Mouse (Mus musculus): Measurements from ENCODE around the gene Megf9.

Gene Megf9

GRCm38 (mm10) chr4:70534891-70535269, at the start of gene Megf9:
Gene Megf9 (minus strand): TSS chr4:70534995.
- DNase-seq (ENCODE audit: low read depth, low spot score), result peak; percentile 97

- DNase-seq (ENCODE audit: low read depth, low spot score), result no peak
These were observed 44.9 kb upstream of the Megf9 start for GRCm38 (mm10) chr4:70579654-70580053.

DNA sequence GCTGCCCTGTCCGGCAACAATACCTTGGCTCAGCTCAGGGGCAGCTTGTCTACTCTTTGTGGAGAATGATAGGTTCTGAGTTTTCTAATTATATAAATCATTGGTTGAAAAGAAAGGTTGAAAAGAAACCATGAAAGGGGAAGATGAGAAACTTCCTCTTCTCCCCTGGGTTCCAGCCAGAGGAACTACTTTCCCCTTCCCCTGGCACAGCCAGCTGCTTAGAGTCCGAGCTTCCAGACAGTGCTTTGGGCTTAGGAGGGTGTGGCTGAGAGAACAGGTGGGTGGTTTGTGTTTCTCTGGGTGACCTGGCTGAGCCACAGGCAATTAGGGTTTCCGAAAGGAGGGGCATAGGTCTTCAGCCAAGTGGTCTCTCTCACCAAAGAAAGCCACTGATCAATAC, 43.5 kb upstream of the Megf9 start:
- DNase-seq (ENCODE audit: low read depth, low spot score), result no peak

DNA sequence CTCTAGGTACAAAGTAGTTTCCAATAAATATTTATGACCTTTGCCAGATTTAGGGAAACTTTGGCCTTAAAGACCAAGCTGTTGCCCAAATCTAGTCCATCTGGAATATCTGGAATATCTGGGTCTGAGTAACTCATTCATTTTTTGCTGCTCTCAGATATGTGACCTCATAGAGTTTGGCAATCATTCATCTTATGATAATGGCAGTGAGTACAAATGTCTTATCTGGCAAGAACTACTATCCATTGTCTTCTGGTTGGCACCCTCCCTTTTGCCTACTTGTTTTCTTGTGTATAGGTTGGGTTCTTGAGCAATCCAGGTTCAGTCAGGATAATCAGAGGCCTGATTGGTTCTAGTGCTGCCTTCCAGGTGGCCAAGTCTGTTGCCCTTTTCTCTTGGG, 41.3 kb upstream of the Megf9 start:
- no peak for DNase-seq (ENCODE audit: low read depth, low spot score)

DNA sequence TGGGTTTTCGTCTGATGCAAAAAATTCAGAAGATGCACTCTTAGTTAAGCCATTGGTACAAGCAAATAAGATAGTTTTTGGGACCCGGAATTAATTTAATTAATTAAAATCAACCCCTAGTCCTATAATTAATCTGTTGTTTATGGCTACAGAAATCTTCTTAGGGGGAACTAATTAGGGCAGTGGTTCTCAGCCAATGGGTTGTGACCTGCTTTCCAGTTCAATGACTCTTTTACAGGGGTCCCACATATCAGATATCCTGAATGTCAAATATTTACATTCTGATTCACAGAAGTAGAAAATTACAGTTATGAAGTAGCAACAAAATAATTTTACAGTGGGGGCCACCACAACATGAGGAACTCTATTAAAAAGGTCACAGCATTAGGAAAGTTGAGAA, 39.1 kb upstream of the Megf9 start:
- DNase-seq (ENCODE audit: low read depth, low spot score), result no peak

DNA sequence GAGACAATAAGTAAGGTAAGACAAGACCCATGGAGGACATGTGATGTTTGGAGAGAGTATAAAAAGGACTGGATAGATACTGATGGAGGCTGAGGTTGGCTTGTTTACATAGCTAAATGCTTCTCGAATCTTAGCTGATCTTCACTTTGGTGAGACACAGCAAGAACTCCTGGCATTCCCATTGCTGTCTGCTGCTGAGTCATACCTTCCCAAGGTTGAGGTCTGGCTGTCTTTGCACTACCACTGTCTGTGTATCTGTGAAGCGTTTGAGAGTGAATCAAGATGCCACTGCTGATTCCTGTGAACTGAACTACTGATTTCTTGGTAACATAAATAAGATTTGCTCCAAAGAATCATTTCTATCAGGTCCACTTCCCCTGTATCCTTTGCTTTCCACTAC, 19.1 kb upstream of the Megf9 start:
- DNase-seq (ENCODE audit: low read depth, low spot score), result no peak

DNA sequence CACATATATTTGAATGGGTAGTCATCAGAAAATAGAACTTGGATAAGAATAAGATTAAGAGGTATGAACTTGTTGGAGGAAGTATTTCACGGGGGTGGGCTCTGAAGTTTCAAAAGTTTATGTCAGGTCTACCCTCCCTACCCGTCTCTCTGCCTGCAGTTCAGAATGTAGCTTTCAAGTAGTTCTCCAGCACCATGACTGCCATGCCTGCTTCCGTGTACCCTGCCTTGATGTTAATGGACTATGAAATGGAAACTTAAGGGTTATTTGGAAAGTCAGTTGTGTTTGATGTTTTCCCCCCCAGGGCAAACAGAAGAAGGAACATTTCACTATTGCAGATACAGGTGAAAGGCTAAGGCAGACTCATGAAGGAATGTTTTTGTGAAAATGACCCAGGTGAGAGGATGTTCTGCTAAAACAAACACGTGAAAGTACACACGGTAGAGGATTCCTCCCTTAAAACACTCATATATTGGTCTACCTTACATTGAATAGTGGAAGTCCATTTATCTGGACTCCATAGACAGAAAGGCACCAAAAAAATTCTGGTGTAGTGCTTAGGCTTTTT, 18.5 kb upstream of the Megf9 start:
- no peak for DNase-seq (ENCODE audit: low read depth, low spot score)

- no peak for DNase-seq (ENCODE audit: low read depth, low spot score)
These were observed 17.3 kb upstream of the Megf9 start for GRCm38 (mm10) chr4:70552120-70552519.

- DNase-seq (ENCODE audit: low read depth, low spot score), result no peak
These were observed 12.8 kb upstream of the Megf9 start for GRCm38 (mm10) chr4:70547411-70548148.

GRCm38 (mm10) chr4:70545869-70546542, 11.2 kb upstream of the Megf9 start:
- no peak for DNase-seq (ENCODE audit: low read depth, low spot score)

- no peak for DNase-seq (ENCODE audit: low read depth, low spot score)
These were observed 9.6 kb upstream of the Megf9 start for GRCm38 (mm10) chr4:70544390-70544789.

GRCm38 (mm10) chr4:70542387-70542786, 7.6 kb upstream of the Megf9 start:
- no peak for DNase-seq (ENCODE audit: low read depth, low spot score)

- DNase-seq (ENCODE audit: low read depth, low spot score), result no peak
These were observed 5.9 kb upstream of the Megf9 start for GRCm38 (mm10) chr4:70540743-70541142.

DNA sequence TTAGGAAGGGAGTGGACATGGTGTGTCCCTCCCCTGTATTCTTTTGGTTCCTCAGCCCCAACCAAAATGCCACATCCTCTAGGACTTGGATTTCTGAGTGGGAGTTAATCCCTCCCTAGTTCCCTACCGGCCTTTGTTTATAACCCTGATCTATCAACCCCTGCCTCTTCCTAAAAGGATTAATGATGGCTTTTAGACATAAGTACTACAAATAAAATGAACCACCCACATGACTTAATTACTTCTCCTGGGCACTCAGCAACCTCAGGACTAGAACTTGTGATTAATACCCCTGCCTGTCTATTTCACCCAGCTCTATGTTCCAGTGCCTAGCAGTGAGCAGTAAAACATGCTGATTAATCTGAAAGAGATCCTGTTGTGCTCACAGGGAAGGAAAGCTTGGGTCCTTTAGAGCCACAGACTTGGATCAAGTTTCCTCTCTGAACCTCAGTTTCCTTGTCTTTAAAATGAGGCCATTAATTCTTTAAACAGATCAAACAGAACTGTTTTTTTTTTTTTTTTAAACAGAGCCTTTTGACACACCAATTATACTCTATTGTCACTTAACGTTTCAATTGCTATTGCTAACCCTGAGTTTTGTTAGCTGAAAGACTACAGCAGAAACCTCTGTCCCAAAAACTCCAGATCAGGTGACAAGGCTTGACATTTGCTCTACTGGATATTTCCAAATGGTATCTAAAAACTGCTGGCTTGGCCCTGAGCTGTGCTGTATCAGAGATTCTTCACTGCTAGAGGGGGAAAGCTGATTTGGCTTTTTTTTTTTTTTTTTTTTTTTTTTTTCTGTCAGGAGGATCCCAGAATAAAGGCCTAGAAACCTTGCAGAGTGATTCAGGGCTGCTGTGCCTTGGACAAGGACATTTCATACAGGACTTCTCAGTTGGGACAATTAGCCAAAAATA, 2.1 kb upstream of the Megf9 start:
- no peak for DNase-seq (ENCODE audit: low read depth, low spot score)

- DNase-seq (ENCODE audit: low read depth, low spot score), result no peak
These were observed 1.0 kb upstream of the Megf9 start for GRCm38 (mm10) chr4:70535711-70536311.

GRCm38 (mm10) chr4:70535289-70535688, 494 bp upstream of the Megf9 start:
- DNase-seq (ENCODE audit: low read depth, low spot score), result no peak

- no peak for DNase-seq (ENCODE audit: low read depth, low spot score)
These were observed 511 bp downstream of the Megf9 start for GRCm38 (mm10) chr4:70534078-70534890.

- DNase-seq (ENCODE audit: low read depth, low spot score), result no peak
These were observed 1.6 kb downstream of the Megf9 start for GRCm38 (mm10) chr4:70533056-70533805.

DNA sequence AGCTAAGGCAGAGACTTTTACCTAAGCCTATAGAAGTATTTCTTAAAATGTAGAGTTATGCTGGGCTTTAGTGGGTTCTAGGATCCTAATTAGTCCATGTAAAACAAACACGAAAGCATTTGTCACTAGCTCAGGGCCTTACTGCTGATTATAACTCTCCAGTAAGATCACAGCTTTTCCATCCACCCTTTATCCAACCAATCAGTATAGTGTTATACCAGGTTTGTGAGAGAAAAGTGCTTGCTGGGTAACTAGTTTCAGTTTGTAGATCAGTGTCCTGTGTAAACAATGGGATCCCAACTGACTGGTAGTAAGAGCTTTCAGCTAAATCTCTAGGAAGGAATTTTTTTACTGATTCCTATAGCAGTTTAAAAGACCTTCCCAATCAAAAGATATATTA, 3.8 kb downstream of the Megf9 start:
- DNase-seq (ENCODE audit: low read depth, low spot score), result no peak

- no peak for DNase-seq (ENCODE audit: low read depth, low spot score)
These were observed 6.2 kb downstream of the Megf9 start for GRCm38 (mm10) chr4:70528622-70529021.
